Mouse (Mus musculus): ENCODE results near the gene Atp8b3.

- TF ChIP-seq CTCF (IDR thresholded peaks at IDR 0.05; ENCODE audit: low read depth, low read length), result no peak
- no peak for TF ChIP-seq POLR2A (IDR thresholded peaks at IDR 0.05; ENCODE audit: extremely low read depth, insufficient read depth, low read length)
These were observed 30.7 kb upstream of the Atp8b3 start for GRCm38 (mm10) chr10:80569664-80570066.

Data from liver, adult 2 months (tissue).